In genomic region chr1:76942730-76943129, GRCm38 (mm10) we compare ENCODE assay signal across 8 mouse cellular contexts.
DNase-seq lines count a peak whose midpoint lies in the region; ATAC-seq and TF ChIP-seq lines count a peak whose summit lies in the region.

No protein-coding gene starts in this region.

- H3K27ac ChIP-seq in liver, adult 2 months (replicated peaks; ENCODE audit: insufficient read depth, low read depth, low read length) = no peak overlapping the region
- H3K27ac ChIP-seq in intestine, embryonic 15.5 days = no peak overlapping the region

- WGBS in liver, adult 2 months = 6% methylated on average over 3 of the region's 3 CpGs
- WGBS in intestine, embryonic 15.5 days = 10% methylated on average over 3 of the region's 3 CpGs

- no peak for TF ChIP-seq CTCF in liver, adult 2 months (IDR thresholded peaks at IDR 0.05; ENCODE audit: low read depth, low read length)

- no peaks in the 10 kb centered on the region for H3K9me3 ChIP-seq in intestine, embryonic 15.5 days

- H3K4me2 ChIP-seq in intestine, embryonic 15.5 days (replicated peaks) = no peak overlapping the region

- H3K36me3 ChIP-seq in liver, adult 2 months (ENCODE audit: control insufficient read depth, insufficient read depth, low read length) = no peaks in the 10 kb centered on the region
- H3K36me3 ChIP-seq in intestine, embryonic 15.5 days = no peaks in the 10 kb centered on the region

- DNase-seq in cerebellum, adult 11-12 months = peak; percentile 11
- DNase-seq in liver, adult 2 months (ENCODE audit: extremely low read depth, low read depth, low spot score) = peak; percentile 89
- DNase-seq in liver = no peak
- DNase-seq in gonadal fat pad, adult 2 months (ENCODE audit: low read depth) = peak; percentile 85
- DNase-seq in layer of hippocampus, adult 9-11 months = peak; percentile 22

- no peak for ATAC-seq in cerebellum, adult (ENCODE audit: insufficient number of reproducible peaks, low FRiP score, low TSS enrichment)
- ATAC-seq in intestine, embryonic 15.5 days = no peak
- no peak for ATAC-seq in granulocyte monocyte progenitor cell, adult 5-6 weeks (replicated peaks; ENCODE audit: poor library complexity, severe bottlenecking)

- no peaks in the 10 kb centered on the region for H3K79me2 ChIP-seq in liver, adult 2 months (ENCODE audit: control insufficient read depth, insufficient read depth, low read length)

- no peak overlapping the region for H3K4me3 ChIP-seq in liver, adult 2 months (ENCODE audit: insufficient read depth, low read depth, low read length)
- H3K4me3 ChIP-seq in intestine, embryonic 15.5 days (replicated peaks) = no peak overlapping the region

- H3K27me3 ChIP-seq in liver, adult 2 months (ENCODE audit: control insufficient read depth, insufficient read depth, low read length) = no peaks in the 10 kb centered on the region; the same call in 1 of the 2 replicates
- H3K27me3 ChIP-seq in intestine, embryonic 15.5 days (replicated peaks) = no peaks in the 10 kb centered on the region

- no peak overlapping the region for H3K9ac ChIP-seq in liver, adult 2 months (ENCODE audit: low read depth, low read length)
- H3K9ac ChIP-seq in intestine, embryonic 15.5 days = no peak overlapping the region

- no peak for TF ChIP-seq POLR2A in liver, adult 2 months (IDR thresholded peaks at IDR 0.05; ENCODE audit: extremely low read depth, insufficient read depth, low read length)

- H3K4me1 ChIP-seq in liver, adult 2 months (ENCODE audit: control insufficient read depth, insufficient read depth, low read length) = peaks cover 3% of the 10 kb centered on the region; the same call in 1 of the 2 replicates
- 0 out of 2 replicates have a peak, but pooled peaks cover 3% of the 10 kb centered on the region for H3K4me1 ChIP-seq in intestine, embryonic 15.5 days (replicated peaks)
